Mouse (Mus musculus) R1 (cell line): Measurements from ENCODE around the gene Pnpla3.

Source experiments
- DNase-seq: peaks from one replicate; pipeline ENCODE4 v3.0.0-alpha.2; 2018; ENCODE audit warnings: low read depth, low spot score

The Pnpla3 gene

DNA sequence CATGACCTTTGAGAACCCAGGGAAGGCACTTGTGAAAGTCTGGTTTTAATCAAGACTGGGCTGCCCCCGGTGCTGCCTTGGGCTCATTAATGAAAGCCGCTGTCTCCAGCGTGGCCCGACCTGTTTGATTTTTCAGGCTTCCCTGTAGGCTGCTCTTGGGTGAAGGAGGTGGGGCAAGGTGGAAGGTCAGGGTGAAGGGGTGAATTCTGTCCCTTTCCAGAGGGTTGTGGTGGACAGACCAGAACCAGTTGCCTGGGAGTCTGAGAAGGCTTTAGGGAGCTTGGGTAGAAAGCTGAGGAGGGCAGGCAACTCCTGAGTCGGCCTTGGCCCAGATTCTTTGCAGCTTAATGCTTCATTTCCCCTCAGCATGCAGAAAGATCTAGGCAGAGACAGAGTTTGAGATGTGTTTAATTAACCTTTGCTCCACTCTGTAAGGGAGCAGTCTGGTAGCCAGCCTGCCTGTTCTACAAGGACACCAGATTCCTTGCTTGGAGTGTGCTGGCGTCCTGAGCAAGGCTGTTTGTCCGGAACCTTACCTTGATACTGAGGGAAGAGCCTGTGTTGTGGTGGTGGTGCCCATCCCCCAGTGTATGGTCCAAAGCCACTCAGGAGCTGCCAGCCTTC, 48.9 kb downstream of the Pnpla3 start:
- no peak for DNase-seq

DNA sequence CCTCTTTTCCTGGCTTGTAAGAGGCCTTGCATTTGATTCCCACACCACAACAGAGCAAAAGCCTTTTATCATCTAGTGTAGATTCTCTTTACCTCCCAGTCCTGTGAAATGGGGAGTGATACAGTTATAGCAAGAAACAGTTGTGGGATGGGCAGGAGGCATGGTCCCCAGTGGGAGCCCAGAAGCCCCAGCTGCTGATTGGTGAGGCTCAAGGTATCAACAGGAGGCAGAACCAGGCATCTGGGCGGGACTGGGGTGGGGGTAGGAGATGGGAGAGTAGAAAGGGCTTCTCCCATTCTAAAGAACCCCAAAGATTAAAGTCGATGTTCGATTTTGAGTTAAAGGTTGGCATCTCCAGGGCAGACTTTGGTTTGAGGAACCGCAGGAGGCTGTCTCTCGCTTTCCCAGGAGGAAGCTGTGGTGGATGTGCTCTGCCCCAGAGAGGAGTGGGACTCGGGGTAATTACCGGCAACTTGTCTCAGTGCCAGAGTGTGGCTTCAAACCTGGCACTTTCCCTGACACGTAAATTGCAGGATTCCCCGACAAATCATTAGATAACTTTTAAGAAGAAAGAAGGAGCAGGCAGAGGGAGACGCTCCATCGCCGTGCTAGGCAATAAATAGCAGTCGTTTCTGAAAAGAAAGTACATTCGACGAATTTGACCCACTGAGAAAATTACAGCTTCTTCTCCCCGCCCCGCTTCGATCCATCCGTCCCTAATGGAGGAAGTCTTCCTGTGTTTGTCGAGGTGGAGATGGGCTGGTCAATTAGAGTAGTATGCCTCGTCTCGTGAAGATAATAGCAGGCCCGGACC, 50.5 kb downstream of the Pnpla3 start:
- no peak for DNase-seq

DNA sequence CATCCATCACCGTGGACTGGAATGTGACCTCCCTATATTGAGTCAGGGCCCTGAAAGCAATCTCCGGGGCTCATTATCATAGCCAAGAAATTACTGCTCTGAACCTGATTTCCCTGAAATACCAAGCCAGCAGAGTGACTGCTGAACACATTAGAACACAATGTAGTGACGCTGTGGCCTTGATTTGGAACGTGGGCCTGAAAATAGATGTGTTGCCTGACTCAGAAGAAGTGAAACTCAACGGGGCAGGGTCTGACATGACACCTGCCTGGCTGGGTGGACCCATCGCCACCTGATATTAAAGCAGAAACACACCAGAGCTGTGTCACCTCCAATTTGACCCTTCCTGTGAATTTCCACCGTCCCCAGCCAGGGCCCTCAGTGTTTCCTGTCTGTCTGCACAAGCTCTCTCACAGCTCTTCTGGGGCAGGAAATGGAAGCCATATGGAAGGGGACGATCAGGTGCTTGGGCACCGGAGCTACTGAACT, 51.2 kb downstream of the Pnpla3 start:
- DNase-seq: peak; percentile 42

DNA sequence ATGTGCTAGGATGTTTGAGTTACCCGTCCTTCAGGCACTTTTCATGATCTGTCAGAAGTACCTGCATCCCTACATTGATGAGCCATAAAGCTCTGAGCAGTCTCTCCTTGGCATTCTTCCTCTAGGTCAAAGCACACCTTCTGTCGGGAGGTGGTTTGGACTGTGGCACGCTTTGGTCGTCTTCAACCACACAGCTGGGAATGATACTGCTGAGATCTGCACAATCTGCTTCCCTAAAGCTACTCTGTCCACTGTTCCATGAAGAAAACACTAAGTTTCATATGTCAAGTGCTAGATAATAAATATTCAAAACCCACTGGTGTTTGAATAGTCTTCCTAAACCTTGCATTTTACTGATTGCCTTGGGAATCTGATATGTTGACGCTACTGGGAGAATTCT, 53.9 kb downstream of the Pnpla3 start:
- no peak for DNase-seq

DNA sequence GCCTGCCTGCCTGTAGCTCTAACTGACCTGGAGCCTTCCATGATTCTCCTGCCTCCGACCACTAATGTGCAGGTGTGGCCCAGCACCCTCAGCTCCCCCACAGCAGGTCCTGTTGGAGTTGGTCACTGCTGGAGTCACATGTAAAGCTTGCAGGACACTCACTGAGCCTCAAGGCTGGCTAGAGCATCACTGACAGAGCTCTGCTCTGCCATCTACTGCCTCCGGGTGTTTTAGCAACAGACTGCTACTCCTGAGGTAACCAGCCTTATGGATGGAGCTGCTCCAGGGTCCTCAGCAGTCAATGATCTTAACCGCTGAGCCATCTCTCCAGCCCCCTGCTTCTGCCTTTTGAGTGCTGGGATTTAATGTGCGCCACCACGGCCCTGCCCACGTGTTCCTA, 55.8 kb downstream of the Pnpla3 start:
- no peak for DNase-seq

DNA sequence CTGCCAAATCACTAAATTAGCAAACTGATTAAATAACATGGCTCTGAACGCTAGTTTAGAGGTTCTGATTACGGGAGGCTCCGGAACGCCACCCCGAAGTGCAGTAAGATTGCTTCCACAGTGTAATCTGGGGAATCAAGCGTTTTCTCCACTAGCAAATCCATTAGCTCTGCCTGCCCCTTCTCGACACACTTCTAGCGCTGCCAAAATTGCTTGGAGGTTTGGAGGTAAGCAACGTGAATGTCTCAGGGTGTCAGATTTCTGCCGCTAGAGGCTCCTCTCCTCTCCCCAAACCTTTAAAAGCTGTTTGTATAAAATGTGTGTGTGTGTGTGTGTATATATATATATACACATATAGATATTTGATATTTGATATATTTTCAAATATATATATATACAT, 57.1 kb downstream of the Pnpla3 start:
- DNase-seq: no peak

DNA sequence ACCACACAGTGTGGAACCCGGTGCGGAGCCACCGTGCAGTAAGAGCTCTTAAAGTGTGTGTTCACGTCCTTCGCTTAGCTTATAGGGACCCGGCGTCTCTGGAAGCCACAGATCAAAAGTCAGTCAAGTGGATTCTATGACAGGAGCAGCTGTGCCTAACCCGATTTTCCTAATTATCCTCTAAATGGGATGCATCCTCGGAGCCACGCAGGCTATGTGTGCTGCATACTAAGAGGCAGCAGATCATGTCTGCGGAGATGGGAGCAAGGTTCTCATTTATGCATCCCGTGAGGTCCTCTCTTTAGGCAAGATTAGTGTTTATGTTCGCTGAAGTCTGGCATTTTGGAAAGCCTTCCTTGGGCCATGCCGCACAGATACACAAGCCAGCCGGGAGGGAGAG, 59.3 kb downstream of the Pnpla3 start:
- no peak for DNase-seq

DNA sequence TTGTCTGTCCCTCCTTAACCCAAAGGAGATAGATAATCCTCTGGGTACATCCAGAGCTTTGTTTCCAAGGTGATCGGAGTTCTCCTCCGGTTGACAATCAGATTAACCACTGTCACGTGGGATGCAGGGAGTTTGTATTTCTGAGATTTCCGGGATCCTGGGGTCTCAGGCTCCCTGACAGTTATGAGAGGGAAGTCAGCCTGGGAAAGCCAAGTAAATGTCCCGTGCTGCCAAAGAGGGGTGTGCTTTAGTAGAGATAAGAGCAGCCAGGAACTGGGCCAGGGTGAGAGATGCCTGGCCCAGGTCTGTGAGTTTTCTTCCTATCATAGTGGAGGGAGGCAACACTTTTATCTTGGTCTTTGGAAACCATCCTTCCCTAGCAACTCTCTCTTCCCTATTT, 63.0 kb downstream of the Pnpla3 start:
- DNase-seq: no peak

DNA sequence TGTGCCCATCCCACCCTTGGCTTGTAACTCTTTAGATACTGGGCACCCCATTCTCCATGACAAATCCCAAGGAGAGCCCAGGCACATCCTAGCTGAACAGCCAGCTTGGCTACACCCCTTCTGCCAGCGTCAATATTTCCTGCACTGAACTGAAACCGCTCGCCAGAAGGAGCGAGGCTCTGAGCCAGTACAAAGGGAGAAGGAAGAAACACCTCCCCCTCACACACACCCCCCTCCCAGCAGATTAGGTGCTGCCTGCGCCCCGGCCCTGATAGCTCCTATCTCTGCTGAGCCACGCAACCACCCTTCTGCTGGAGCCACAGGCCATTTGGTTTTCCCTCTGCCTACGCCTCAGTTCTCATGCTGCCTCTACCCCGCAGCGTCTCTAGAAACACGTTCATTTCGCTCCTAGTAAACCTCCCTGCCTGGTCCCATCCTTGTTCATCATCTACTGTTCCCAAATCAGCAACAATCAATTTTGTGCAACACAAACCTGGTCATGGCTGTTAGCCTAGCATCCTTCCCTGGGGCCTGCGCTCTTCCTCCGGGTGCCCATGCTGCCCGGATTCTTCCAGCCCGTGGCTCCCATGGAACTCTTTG, 63.6 kb downstream of the Pnpla3 start:
- peak; percentile 50 for DNase-seq

DNA sequence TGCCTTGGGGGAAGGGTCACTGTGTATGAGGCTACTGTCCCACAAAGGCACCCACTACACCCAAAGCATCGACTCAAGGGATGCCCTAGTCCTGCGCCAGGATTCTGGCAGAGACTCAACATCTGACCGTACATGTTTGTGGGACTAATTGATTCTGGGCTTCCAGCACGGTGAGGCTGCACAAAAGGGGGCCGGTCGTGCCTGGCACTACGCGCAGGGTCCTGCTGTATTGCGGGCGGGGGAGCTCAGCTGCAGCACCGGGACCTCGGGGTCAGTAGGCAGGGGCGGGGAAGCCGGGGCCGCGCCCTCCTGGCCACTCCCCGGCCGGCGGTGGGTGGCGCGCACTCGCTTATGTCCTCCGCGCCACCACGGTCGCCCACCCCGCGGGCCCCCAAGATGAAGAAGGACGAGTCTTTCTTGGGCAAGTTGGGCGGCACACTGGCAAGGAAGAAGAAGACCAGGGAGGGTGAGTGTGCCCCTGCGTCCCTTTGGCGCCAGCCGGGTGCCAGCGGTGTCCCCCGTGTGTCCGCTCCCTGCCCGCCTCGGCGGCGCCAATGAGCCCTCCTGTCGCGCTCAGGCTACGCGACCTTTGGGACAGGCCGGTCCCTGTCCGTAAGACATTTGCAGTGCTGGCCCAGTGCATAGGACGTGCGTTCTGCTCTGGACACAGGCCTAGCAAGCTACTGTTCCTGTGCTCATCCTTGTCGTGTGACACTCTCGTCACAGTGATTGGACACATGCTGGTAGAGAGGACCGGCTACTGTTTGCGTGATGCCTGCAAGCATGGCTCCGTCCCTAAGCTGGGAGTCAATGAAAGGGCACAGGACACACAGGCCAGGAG, 64.3 kb downstream of the Pnpla3 start, which contains the start of gene Parvb:
TSS of gene Parvb (plus strand) at position 323 of the 841 bp plus-strand sequence.
- peak; percentile 50 for DNase-seq

DNA sequence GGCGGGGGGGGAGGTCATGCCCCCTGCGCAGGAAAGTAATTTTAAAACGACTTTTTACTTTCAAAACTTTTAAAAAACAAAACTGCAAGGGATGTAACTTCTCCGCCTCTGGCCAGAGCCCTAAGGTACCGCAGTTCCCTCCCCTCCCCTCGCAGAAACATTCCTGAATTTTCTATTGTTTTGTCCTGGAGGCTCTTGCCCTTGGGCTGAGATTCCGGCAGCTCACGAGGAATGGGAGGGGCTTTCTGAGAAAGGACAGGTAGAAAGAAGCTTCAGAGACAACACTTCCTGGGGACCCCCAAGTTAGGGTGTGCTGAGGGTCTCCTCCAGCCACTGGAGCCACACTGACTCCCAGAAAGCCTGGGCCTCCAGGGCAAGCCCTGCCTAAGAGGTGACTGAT, 65.0 kb downstream of the Pnpla3 start:
- peak; percentile 91 for DNase-seq

DNA sequence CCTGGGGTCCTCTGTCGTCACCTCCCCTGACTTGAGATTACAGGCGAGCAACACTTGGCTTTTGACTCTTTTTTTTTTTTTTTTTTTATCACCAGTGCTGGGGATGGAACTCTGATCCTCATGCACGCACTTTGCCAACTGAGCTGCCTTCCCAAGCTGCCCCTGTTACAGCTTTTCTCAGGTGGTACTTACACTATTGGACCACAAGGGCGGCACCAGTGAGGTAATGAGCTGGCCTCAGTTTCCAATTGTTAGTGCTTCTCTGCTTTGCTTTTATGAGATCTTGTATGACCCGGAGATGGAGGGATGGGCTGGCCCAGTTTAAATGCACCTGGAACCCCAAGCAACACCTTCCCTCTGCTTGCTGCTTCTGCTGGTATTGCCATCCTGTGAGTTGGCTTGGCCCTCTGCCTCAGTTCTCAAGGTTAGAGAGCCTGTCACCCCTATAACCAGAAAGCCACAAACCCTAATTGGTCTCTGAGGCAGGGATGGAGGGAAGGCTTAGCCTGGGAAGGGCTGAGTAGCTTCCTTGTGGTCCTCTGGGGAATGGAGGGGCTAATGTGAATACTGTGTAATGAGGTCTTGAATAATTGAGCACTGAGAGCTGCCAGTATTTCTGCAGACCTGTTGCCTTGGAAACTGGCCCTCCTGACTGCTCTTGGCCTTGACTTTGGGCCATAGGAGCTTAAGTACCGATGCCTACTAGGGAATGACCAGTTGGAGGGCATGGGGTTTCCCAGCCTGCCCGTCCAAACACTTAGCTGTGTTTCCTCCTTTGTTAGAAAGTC, 67.4 kb downstream of the Pnpla3 start:
- peak; percentile 90 for DNase-seq

DNA sequence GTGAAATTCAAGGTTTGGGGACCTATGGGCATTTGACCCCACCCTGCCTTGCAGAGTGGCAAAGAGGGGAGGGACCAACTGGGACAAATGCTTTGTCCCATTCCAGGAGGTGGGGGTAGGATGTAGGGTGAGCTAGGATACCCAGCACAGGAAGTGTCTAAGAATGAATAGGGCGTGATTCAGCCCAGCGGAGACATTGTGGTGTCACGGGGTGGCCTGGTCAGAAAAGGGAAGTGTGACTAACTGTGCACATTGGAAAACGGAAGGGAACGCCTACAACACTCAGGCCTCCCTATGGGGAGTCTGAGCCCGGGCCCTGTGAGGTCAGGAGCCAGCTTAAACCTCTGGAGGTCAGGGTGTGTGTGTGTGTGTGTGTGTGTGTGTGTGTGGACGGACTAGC, 68.0 kb downstream of the Pnpla3 start:
- DNase-seq: peak; percentile 91
